Mouse (Mus musculus) T-helper 17 cell (primary cell): Measurements from ENCODE around the gene Pkp4.

Experiments
- in situ Hi-C, 2 experiments: fragments of 300-600 bp; cut with MboI, MseI; formaldehyde crosslinking; loops; 1 replicate in 1 of 2; 2 replicates in 1 of 2; pipeline ENCODE4 v1.15.1; 2025; ENCODE audit warnings: high pct_unique_total_duplicates in 2 of 2

The Pkp4 gene

DNA sequence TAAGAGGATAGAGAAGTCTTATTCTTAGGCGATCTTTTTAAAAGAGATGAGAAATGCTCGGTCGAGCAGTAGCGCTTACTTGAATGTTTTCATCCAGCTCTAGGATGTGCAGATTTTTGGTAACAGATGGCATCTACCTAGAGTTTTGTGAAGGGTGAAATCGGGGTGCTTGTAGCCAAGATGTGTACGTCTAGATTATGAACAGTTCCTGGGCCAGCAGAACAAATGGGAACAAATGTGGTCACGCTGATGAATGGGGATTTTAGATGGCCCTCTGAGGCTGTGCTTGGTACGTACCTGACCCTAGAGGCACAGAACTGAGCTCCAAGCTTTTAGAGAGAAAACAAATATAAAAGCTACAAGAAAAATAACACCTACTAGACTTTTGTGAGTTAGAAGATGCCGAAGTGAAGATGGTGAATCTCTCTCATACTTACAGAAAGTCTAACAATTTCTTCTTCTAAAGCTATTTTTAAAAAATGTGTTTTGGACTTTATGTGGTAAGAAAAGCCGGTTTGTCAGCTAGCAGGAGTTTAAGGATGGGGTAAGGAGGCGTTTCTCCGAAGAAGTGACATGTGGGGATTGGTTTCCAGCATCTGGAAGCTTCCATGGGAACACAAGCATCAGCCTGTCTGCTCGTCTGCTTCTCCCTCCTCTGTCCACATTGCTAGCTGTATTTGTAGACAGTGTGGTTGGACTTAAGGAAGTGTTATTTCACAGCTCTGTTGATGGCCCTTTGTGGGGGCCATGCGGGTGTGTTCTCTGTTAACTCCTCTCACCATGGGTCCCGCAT is 20.9 kb downstream of the Pkp4 start:
- in situ Hi-C loops: no loop called here

DNA sequence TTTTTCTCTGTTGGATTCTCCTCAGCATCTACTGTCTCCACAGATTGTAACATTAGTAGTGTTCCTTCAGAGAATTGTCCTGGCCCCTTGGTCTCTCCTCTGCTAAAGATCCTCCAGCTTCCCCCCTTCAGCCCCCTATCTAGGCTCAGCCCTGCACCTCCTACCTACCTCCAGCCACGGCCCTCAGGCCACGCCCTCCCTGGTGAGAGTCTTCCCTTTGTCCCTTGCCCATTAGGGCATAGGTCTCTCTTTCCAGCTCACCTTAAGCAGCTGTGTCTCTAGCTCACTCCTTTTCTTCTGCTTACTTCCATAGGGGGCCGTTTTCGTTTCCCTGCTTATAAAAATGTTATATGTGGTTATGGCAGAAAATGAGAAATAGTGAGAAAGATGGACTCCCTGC is 22.9 kb downstream of the Pkp4 start:
- in situ Hi-C loops: no loop called here

DNA sequence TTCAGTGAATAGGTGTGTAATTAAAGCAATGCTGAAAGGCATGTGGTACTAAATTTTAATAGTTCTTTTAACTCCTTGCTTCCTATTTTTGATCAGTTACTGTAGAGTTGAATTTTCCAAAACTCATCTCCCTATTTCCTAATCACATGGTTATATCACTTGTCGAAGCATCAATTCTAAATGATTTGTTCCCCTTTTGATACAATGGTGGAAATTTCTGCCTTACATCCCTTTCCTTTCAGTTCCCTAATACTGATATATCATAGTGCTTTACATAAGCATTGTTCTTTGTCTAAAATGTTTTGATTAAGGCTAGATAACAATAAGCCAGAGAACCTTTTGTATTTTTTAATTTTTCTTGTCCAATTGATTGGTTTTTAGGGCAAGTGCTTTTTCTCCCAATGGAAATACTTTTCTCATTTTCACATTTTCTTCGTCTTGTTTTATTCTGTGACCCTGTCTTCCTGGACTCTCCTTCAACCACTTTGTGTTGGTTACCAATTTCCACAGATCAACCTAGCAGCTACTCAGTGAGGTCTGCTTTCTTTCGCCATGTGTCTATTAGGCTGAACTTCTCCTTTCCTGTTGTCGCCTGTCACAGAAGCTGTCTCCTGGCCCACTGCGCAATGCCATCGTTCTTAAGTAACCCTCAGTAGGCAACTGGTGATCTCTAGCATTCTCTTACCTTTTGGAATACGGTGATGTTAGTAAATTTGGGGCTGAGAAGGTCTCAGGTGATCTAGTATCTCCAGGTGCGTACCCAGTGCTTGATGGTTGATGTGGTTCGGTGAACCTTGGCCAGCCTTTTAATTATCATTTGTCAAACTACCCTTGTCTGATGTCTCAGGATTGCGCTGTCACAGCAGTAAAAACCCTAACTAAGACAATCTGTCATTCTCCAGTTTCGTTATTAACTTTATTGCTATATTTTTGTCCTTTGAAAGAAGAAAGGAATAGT is 23.7 kb downstream of the Pkp4 start:
- in situ Hi-C loops: no loop called here

DNA sequence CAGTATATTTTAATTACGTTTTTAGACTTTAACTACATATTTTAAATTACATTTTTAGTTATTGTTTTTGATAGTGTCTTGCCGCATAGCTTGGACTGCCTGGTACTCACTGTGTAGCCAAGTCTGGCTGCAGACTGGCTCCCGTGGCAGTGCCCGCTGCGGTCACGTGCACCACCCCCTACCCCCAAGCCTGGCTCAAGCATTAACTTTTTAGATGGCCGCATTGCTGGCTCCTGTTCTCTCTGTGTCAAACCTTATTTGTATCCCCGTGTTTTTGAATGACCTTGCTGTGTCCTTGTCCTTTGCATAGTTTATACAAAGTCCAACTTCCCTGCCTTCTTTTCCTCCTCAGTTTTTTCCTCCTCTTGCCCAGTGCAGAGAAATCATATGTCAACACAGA is 25.5 kb downstream of the Pkp4 start:
- in situ Hi-C loops: no loop called here

DNA sequence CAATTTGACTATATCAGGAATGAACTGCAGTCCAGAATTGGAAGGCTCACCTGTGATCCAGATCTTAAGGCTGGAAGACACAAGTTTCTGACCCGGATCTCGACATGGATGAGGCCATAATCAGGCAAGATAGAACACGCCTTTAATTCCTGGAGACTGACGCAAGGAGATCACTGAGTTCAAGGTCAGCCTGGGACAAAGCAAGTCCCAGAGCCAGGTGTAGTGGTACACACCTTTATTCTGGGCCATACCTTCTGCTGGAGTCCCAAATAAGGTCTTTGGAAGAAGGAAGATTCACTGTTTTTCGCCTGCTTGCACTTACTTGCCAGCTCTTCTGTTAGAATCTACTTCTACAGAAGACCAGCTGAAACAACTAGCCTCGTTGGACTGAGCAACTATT is 26.3 kb downstream of the Pkp4 start:
- in situ Hi-C loops: no loop called here

DNA sequence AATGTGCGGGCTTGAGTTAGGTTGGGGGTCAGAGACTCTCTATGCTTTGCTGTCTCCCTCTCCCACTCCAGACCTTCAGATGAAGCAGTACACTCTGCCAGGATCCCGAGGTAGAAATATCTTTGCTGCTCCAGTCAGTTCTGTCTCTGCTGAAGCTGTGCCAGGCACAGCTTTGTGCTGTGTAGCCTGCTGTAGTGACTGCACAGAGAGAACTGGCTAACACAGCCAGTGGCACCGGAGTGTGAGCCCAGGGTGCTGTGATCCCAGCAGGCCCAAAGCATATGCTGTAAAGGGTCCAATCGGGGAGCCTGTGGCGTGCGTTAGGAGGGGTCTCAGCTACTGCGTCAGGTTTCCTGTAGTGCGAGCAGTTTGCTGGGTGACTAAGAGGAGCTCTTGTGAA is 27.7 kb downstream of the Pkp4 start:
- in situ Hi-C loops: no loop called here

DNA sequence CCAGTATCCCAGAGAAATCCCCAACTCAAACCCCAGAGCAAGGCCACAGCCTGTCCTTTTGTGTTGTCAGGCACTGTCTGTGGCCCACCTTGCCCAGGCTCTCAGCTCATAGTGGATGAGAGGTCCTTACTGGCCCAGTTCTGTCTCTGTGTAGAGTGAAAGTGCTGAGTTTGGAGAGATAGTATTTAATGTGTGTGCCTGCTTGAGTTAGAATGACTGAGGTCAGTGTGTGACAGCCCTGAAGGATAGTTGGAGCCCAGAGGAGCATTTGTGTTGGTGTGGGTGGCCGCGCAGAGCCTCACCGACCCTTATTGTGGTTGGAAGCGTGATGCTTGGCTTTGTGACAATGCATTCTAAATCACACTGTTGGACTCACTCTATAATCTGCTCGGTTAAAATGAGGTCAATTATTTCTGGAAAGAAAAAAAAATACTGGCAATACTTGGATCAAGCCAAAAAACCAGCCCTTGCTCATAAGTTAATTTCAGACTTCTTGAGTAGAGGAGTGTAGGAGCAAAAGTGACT is 29.1 kb downstream of the Pkp4 start:
- in situ Hi-C loops: no loop called here

DNA sequence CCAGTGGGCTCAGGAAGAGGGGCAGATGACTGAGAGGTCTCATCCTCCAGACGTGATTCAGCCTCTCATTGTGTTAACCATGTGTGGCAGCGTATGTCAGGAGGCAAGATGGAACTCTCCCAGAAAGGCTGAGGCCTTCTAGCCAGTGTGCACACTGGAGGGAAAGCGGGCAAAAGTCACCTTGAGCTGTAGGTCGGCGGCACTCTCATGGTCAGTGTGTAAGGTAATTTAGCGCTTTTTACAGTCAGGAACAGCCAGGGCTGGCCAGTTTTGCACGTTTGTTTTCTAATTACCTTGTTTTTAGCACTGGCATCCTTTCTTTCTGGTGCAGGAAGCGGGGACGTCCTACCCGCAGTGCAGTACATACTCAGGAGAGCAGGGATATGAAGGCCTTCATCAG is 29.5 kb downstream of the Pkp4 start:
- in situ Hi-C loops: no loop called here

DNA sequence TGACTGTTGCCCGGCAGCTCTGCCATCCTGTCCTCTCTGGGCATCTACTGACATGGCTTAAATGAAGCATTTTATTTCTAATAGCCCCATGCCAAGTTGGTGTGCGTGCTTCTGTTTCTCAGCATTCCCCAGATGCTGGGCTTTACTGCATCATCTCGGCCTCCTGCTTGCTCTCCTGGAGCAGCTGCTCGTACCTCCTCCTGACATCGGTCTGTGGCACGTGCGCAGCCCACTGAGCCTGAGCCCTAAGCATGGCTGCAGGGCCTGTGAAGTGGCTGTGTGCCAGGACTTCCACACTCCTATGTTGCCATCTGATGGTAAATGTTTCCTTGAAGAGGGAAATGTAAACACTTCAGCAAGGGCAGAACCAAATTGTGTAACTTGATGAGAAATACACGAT is 30.8 kb downstream of the Pkp4 start:
- in situ Hi-C loops: no loop called here

DNA sequence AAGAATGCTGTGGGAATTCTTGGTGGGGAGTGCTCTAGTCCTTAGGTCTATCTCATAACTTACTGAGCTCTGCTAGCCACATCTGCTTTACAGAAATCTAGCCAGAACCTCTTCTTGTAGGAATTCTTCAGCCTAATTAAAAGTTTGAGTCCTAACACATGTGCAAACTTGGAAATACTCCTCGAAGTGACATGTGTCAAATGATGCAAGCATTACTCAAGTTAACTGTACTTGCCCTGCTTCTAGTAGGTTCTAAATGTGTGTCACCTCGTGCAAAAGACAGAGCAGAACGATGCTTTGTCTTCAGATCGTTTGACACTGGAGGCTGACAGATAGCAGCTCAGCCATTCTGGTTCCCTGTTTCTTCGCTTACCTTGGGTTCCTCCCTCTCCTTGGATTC is 32.5 kb downstream of the Pkp4 start:
- in situ Hi-C loops: no loop called here

DNA sequence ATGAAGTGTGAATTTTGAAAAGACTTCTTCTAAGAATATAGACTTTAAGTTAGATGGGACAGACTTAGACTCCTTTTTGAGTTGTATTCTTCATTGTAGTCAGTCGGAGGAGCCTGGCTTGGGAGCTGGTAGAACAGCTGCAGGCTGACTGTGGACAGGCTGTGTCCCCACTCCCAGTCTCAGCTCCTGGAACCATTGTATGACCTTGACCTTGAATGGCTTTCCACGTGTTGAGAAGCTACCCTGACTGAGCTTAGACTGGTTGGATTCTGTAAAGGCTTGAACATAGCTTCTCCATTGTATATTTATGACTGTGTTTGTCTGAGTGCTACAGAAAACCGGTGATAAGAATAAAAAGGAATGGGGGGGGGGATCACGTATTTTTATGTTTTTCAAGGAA is 36.5 kb downstream of the Pkp4 start:
- in situ Hi-C loops: no loop called here

DNA sequence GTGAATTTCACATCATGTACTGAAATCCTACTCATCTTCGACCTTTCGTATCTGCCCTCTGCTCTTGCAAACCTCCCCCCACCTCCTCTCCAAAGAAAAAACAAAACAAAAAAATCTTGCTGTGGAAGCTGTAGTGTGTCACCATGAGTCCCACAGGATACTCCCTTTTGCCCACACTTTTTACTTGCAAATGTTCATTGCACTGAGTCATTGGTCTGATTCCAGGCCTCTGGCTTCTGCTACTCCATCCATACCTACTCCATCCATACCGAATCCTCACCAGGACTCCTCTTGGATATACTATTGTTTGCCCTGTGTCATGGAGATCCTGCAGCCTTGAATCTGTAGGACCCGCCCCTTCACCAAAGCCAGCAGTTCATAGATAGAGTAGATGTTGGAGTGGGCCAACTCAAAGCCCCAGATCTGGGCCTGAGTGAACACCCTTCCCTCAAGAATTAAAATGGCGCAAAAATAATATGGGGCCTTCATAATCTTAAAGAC is 38.9 kb downstream of the Pkp4 start:
- in situ Hi-C loops: no loop called here

DNA sequence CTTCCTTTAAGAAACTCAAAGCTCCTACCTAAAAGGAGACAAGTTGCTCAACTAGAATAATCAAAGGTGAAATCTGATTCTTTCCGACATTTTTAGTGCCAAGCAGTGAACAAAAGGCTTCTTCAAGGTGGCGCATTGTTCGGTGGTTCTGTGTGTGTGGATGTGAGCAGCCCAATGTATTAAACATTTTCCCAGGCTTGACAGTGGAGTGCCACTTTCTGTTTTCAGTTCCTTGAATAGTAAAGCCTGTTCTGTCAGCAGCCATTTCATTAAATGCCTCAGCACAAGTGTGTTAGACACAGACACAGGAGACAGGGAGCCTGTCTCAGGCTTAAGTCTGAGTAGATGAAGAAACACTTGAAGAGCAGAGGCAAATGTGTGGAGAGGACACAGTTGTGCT is 39.9 kb downstream of the Pkp4 start:
- in situ Hi-C loops: no loop called here

DNA sequence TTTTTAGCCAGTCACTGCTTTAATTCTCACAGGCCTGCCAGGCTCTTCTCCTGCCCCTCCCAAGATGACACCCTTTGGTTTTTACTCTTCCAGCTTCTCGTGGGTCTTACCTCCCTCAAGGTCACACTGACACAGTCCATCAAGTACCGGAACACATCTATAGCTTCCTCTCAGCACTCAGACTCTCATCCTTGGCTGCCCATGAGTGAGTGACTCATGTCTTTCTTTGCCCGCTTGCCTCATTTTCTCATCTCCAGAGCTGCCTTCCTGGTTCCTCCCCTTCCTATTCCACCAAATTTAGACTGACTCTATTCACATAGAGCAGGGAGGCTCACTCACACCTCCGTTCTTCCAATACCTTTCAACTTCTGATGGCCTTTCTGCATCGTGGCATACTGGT is 42.3 kb downstream of the Pkp4 start:
- in situ Hi-C loops: no loop called here

DNA sequence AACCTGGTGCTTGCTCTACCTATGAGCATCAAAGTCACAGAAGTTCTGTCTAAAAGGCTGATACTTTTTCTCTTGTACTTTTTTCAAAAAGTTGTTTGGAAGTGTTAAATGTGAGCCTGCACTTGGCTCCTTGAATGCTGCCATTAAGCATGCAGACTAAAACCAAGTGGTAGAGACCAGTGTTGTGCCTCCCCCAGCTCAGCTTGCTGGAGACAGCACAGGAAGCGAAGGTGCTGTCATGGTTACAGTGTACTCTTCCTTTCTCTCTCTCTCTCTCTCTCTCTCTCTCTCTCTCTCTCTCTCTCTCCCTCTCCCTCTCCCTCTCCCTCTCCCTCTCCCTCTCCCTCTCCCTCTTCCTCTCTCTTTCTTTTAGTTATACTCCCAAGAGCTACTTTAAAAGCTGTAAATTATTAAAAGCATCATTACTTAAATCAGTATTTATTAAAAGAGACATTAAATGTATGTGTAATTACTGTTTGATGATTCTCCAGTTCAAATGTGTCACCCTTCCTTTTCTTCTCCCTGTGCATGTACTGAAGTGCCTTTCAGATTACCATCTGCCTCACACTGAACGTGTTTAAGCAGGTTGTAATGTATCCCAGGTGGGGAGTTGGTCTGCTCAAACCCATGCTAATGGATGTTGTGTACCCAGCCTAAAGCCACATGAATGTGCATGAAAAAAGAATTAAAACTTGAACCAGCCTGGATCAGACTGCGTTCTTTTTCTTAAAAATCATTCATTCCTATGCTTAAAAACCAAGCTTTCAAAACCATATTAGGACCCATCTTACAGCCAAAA is 43.2 kb downstream of the Pkp4 start:
- in situ Hi-C loops: no loop called here

DNA sequence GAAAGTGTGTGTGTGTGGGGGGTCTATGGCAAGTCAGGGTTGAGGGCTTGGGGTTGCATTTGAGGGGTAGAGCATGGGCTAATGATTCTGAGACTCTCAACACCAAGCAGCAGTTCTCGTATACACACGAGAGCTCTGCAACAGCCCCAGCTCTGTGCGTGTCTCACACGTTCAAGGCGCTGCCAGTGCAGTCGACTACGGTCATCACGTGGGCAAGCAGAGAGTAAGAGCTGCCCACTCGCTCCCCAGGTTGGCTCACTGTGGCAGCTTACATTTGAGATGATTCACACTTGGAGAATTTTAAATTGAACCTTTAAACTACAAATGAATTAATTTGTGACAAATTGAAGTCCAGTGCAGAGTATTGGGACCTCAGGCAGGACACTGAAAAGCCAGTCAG is 44.4 kb downstream of the Pkp4 start:
- in situ Hi-C loops: no loop called here

DNA sequence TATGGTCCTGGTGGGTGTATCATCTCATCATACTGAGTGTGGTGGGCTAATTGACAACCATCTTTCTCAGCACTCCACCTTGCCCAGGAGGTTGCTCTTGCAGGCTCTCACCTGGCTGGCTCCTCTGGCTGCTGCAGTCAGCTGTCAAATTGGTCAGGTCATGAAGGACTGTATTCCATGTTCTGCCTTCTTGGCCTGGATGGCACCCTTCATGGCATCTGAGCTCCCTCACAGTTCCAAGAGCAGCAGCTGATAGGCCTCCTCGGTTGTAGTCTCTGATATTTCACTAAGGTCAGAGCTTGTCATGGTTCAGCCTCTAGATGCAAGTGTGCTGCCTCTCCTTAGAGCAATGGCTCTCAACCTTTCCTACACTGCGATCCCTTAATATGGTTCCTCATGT is 45.5 kb downstream of the Pkp4 start:
- in situ Hi-C loops: no loop called here

DNA sequence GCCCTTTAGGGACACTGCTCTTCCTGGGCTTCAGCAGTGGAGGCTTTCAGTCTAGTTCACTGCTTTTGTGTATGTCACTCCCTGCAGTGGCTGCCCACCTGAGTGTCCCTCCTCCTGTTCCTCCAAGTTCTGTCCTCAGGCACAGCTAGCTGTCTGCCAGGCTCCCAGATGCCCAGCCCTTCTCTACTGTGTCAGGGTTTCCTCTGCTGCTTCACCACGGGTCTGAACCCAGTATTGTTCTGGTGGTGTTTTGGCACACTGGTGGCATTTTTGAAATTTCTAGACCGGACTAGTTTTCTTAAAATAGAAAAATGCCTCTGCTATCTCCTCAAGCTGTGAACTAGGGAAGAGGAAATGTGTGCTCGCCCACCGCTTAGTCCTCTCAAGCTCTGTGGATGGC is 46.6 kb downstream of the Pkp4 start:
- in situ Hi-C loops: no loop called here

DNA sequence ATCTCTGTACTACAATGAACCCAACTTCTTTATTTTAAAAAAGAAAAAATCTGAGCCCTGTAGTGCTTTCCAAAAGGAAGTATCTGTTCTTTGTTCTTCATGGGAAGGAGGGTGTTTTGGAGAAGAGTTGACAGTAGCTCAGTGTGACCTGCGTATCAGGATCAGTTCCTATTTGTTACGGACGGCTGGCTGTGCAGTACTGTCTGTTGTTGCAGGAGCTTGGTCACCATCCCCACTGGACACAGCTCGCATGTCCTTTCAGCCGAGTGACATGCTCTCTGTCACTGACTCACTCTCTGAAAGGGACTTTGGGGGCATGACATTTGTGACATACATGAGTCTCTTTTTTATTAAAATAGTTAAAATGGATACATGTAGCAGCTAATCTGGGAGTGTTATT is 47.1 kb downstream of the Pkp4 start:
- in situ Hi-C loops: no loop called here

DNA sequence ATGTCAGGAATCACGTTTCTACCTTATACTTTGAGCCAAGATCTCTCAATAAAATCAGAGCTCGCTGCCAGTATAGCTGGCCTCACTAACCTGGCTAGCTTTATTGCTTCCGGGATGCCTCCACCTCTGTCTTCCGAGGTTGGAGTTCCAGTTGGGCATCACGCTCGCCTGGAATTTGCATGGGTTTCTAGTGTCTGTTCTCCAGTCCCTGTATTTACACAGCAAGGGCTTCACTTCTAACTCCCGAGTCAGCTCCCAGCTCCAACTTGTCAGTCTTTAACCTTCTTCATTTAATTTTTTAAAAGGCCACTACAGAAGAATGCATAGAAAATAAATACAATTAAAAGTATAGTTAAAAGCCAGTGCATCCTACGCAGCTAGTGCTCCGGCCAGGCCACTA is 47.6 kb downstream of the Pkp4 start:
- in situ Hi-C loops: no loop called here

DNA sequence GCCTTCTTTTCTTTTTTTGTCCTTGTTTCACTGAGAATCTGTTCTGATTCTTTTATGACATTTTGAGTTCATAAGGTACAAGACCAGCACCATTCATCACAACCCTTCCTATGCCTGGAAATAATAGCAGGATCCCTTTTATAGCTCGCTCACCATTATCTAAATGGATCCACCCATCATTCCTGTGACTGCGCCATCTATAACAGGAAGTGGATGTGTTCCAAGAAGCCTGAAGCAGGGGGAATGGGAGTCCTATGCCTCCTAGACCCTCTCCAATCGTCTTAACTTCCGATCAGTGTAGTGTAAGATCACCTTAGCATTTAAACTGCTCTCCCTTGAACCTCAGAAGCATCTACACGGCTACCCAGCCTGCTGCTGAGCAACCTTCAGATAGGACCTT is 50.4 kb downstream of the Pkp4 start:
- in situ Hi-C loops: no loop called here

DNA sequence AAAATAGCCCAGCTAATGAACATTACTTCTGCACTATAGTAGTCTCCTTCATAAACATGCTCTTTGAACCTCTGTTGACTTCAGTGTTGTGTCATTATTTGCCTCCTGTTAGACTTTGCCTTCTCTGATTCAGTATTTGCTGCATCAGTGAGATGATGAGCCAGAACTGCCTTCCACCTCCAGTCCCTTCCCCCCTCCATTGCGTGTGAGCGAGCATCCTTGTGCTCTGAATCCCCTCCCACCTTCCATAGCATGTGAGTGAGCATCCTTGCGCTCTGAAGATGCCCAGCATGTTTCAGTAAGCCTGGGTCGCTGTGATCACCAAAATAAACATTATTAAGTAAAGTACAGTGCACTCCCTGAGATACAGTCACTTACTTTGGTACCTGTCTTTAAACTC is 51.8 kb downstream of the Pkp4 start:
- in situ Hi-C loops: no loop called here
